Comparison of ENCODE assay signal across 15 mouse cellular contexts in genomic region chr14:74306717-74307307, GRCm38 (mm10).
"Had no signal": no experiment of that assay in that cellular context is flagged by ENCODE, and none has a peak within 500 bp of the region (broad histone marks: within the 10 kb centered on the region; RNA-seq: fewer than 3 reads in every experiment).

No protein-coding gene starts in this region.

- H3K4me3 ChIP-seq: lung, embryonic 15.5 days; megakaryocyte, embryonic 14.5 days; midbrain, embryonic 13.5 days; midbrain, embryonic 15.5 days; neural tube, embryonic 12.5 days; stomach, embryonic 15.5 days had no signal

- ATAC-seq: lung, postnatal 0 days; midbrain, embryonic 13.5 days; midbrain, embryonic 15.5 days had no signal

- H3K36me3 ChIP-seq: lung, embryonic 15.5 days; midbrain, embryonic 13.5 days; midbrain, embryonic 15.5 days; neural tube, embryonic 12.5 days; stomach, embryonic 15.5 days had no signal

- H3K27ac ChIP-seq: lung, embryonic 15.5 days; macrophage; midbrain, embryonic 13.5 days; midbrain, embryonic 15.5 days; neural tube, embryonic 12.5 days; stomach, embryonic 15.5 days; stomach, postnatal 0 days had no signal

- H3K4me1 ChIP-seq: lung, embryonic 15.5 days; megakaryocyte, embryonic 14.5 days; midbrain, embryonic 13.5 days; midbrain, embryonic 15.5 days; neural tube, embryonic 12.5 days; stomach, embryonic 15.5 days had no signal

- DNase-seq: lung, adult 2 months; lung, postnatal 14 days; lung, postnatal 36 days; right cerebral cortex, postnatal 14 days; thymus, postnatal 14 days; thymus, postnatal 36 days had no signal

- H3K27me3 ChIP-seq: lung, embryonic 15.5 days; megakaryocyte, embryonic 14.5 days; midbrain, embryonic 13.5 days; midbrain, embryonic 15.5 days; neural tube, embryonic 12.5 days; stomach, embryonic 15.5 days had no signal
